Mouse (Mus musculus) T-cell, adult 2 months (primary cell): Measurements from ENCODE around the gene St3gal5.
"Not testable (repeated sequence)": the region's sequence is repeated elsewhere in the genome, so short reads cannot be mapped to it uniquely, and the experiment has no call there.

Experiments
- DNase-seq: peaks from one replicate; pipeline ENCODE4 v3.0.0; 2022; ENCODE audit warnings: low spot score

Gene St3gal5

GRCm38 (mm10) chr6:72132671-72133214 is 35.4 kb downstream of the St3gal5 start:
- no peak for DNase-seq

- DNase-seq = no peak
These were observed 37.6 kb downstream of the St3gal5 start for GRCm38 (mm10) chr6:72134850-72135515.

- DNase-seq = no peak
These were observed 38.6 kb downstream of the St3gal5 start for GRCm38 (mm10) chr6:72136016-72136415.

GRCm38 (mm10) chr6:72136543-72136942 is 39.2 kb downstream of the St3gal5 start:
- no peak for DNase-seq

GRCm38 (mm10) chr6:72139508-72140193 is 42.3 kb downstream of the St3gal5 start:
- DNase-seq = no peak

- peak; percentile 24 for DNase-seq
These were observed 43.0 kb downstream of the St3gal5 start for GRCm38 (mm10) chr6:72140371-72140770.

GRCm38 (mm10) chr6:72141191-72141590 is 43.8 kb downstream of the St3gal5 start:
- DNase-seq = no peak

- DNase-seq = no peak
These were observed 45.2 kb downstream of the St3gal5 start for GRCm38 (mm10) chr6:72142561-72142960.

- no peak for DNase-seq
These were observed 47.0 kb downstream of the St3gal5 start for GRCm38 (mm10) chr6:72144353-72144752.

- DNase-seq = no peak
These were observed 49.4 kb downstream of the St3gal5 start for GRCm38 (mm10) chr6:72146803-72147202.

- DNase-seq = no peak
These were observed 51.3 kb downstream of the St3gal5 start for GRCm38 (mm10) chr6:72148721-72149120.

GRCm38 (mm10) chr6:72149797-72150196 is 52.4 kb downstream of the St3gal5 start:
- DNase-seq = no peak

- no peak for DNase-seq
These were observed 55.3 kb downstream of the St3gal5 start for GRCm38 (mm10) chr6:72152707-72153106.

- DNase-seq = peak; percentile 6
These were observed 56.1 kb downstream of the St3gal5 start for GRCm38 (mm10) chr6:72153455-72153854.

GRCm38 (mm10) chr6:72154008-72154407 is 56.6 kb downstream of the St3gal5 start:
- not testable (repeated sequence) for DNase-seq

GRCm38 (mm10) chr6:72154938-72155531 is 57.6 kb downstream of the St3gal5 start:
- no peak for DNase-seq

GRCm38 (mm10) chr6:72155649-72156048 is 58.3 kb downstream of the St3gal5 start:
- DNase-seq = no peak

GRCm38 (mm10) chr6:72158966-72159764 is 61.8 kb downstream of the St3gal5 start:
- no peak for DNase-seq

GRCm38 (mm10) chr6:72159861-72160395 is 62.5 kb downstream of the St3gal5 start:
- no peak for DNase-seq

- DNase-seq = no peak
These were observed 63.6 kb downstream of the St3gal5 start for GRCm38 (mm10) chr6:72160991-72161390.

GRCm38 (mm10) chr6:72161751-72162150 is 64.4 kb downstream of the St3gal5 start:
- no peak for DNase-seq
